9 mouse cellular contexts compared by ENCODE assay signal in genomic region chr19:32715201-32715600, GRCm38 (mm10). TPM values are rescaled to one million over a fixed set of nuclear protein-coding genes. Genes with fewer than 3 reads are reported as not detected.
DNase-seq lines count a peak whose midpoint lies in the region; ATAC-seq and TF ChIP-seq lines count a peak whose summit lies in the region.
"Had no signal": no experiment of that assay in that cellular context is flagged by ENCODE, and none has a peak within 500 bp of the region (broad histone marks: within the 10 kb centered on the region; RNA-seq: fewer than 3 reads in every experiment).

No protein-coding gene starts in this region.

- 16% methylated on average over 3 of the region's 3 CpGs for WGBS in heart, embryonic 12.5 days
- WGBS in hindbrain, postnatal 0 days: 4% methylated on average over 3 of the region's 3 CpGs
- WGBS in neural tube, embryonic 14.5 days: 11% methylated on average over 3 of the region's 3 CpGs

- TF ChIP-seq CTCF in embryonic fibroblast, embryonic 13.5 days (IDR thresholded peaks at IDR 0.05; ENCODE audit: borderline replicate concordance, insufficient read depth, low read length): peak; percentile 88
- TF ChIP-seq CTCF in hindbrain, postnatal 0 days (IDR thresholded peaks at IDR 0.05; ENCODE audit: low read depth): peak; percentile 90

- intact Hi-C loops in left cerebral cortex, postnatal 4 days (cut with DNase I): loop anchor here (2.0 to 5.0 kb wide), 2 partner anchors 42 to 512 kb away; partner anchors contain the start of gene Pten

- H3K27me3 ChIP-seq in heart, embryonic 12.5 days (replicated peaks): no peaks in the 10 kb centered on the region
- H3K27me3 ChIP-seq in hindbrain, postnatal 0 days (ENCODE audit: insufficient read depth, low read length): no peaks in the 10 kb centered on the region
- no peaks in the 10 kb centered on the region for H3K27me3 ChIP-seq in neural tube, embryonic 14.5 days (ENCODE audit: control insufficient read depth, insufficient read depth, low read length)
- H3K27me3 ChIP-seq: stomach, embryonic 15.5 days had no signal

- no peak overlapping the region for H3K27ac ChIP-seq in heart, embryonic 12.5 days (ENCODE audit: poor library complexity, severe bottlenecking)
- no peak overlapping the region for H3K27ac ChIP-seq in embryonic fibroblast, embryonic 13.5 days (ENCODE audit: insufficient read depth, low read length)
- H3K27ac ChIP-seq in hindbrain, postnatal 0 days: no peak overlapping the region
- H3K27ac ChIP-seq in neural tube, embryonic 14.5 days (ENCODE audit: low read depth, low read length): no peak overlapping the region
- H3K27ac ChIP-seq: stomach, embryonic 15.5 days had no signal

- no peak for TF ChIP-seq POLR2A in embryonic fibroblast, embryonic 13.5 days (IDR thresholded peaks at IDR 0.05; ENCODE audit: low read depth, low read length)

- no peaks in the 10 kb centered on the region for H3K9me3 ChIP-seq in heart, embryonic 12.5 days (replicated peaks)
- no peaks in the 10 kb centered on the region for H3K9me3 ChIP-seq in hindbrain, postnatal 0 days (ENCODE audit: low read length)
- no peaks in the 10 kb centered on the region for H3K9me3 ChIP-seq in neural tube, embryonic 14.5 days (ENCODE audit: control insufficient read depth, low read length)
- H3K9me3 ChIP-seq: stomach, embryonic 15.5 days had no signal

- H3K4me1 ChIP-seq in heart, embryonic 12.5 days (replicated peaks): peaks cover 5% of the 10 kb centered on the region
- no peaks in the 10 kb centered on the region for H3K4me1 ChIP-seq in embryonic fibroblast, embryonic 13.5 days (ENCODE audit: control insufficient read depth, insufficient read depth, low read length)
- H3K4me1 ChIP-seq in hindbrain, postnatal 0 days (ENCODE audit: insufficient read depth, low read length): no peaks in the 10 kb centered on the region
- peaks cover 15% of the 10 kb centered on the region for H3K4me1 ChIP-seq in neural tube, embryonic 14.5 days (ENCODE audit: control insufficient read depth, insufficient read depth, low read length)

- H3K4me2 ChIP-seq in heart, embryonic 12.5 days: no peak overlapping the region
- no peak overlapping the region for H3K4me2 ChIP-seq in hindbrain, postnatal 0 days (ENCODE audit: low read depth, low read length)
- no peak overlapping the region for H3K4me2 ChIP-seq in neural tube, embryonic 14.5 days (ENCODE audit: low read depth, low read length)
- H3K4me2 ChIP-seq: stomach, embryonic 15.5 days had no signal

- ATAC-seq in heart, embryonic 12.5 days (ENCODE audit: insufficient number of reproducible peaks, low FRiP score): no peak
- ATAC-seq in hindbrain, postnatal 0 days: no peak
- ATAC-seq in neural tube, embryonic 14.5 days (ENCODE audit: low read depth): peak; percentile 26; the same call in 1 of the 2 replicates

- no peaks in the 10 kb centered on the region for H3K36me3 ChIP-seq in heart, embryonic 12.5 days
- H3K36me3 ChIP-seq in hindbrain, postnatal 0 days (ENCODE audit: insufficient read depth, low read length): no peaks in the 10 kb centered on the region
- H3K36me3 ChIP-seq in neural tube, embryonic 14.5 days (ENCODE audit: control insufficient read depth, insufficient read depth, low read length): no peaks in the 10 kb centered on the region
- H3K36me3 ChIP-seq: stomach, embryonic 15.5 days had no signal

- no peak overlapping the region for H3K9ac ChIP-seq in heart, embryonic 12.5 days
- H3K9ac ChIP-seq in hindbrain, postnatal 0 days (replicated peaks; ENCODE audit: low read length): no peak overlapping the region
- H3K9ac ChIP-seq in neural tube, embryonic 14.5 days (replicated peaks; ENCODE audit: low read depth, low read length): no peak overlapping the region
- H3K9ac ChIP-seq: stomach, embryonic 15.5 days had no signal

- H3K4me3 ChIP-seq in heart, embryonic 12.5 days: no peak overlapping the region
- H3K4me3 ChIP-seq in embryonic fibroblast, embryonic 13.5 days (ENCODE audit: insufficient read depth, low read length): no peak overlapping the region
- no peak overlapping the region for H3K4me3 ChIP-seq in hindbrain, postnatal 0 days (ENCODE audit: low read length)
- H3K4me3 ChIP-seq in neural tube, embryonic 14.5 days (ENCODE audit: low read depth, low read length): no peak overlapping the region
- H3K4me3 ChIP-seq: stomach, embryonic 15.5 days had no signal

- peak; percentile 97 for DNase-seq in heart, adult 11 months
- peak; percentile 17 to 48 for DNase-seq in adrenal gland, postnatal 4 days (ENCODE audit: low spot score in 2 of 2)
- peak; percentile 86 for DNase-seq in hindbrain, postnatal 0 days (ENCODE audit: low spot score)
- DNase-seq in left cerebral cortex, postnatal 4 days: peak; percentile 78
- peak; percentile 80 for DNase-seq in testis, postnatal 10 days (ENCODE audit: low spot score)

RNA-seq across cellular contexts. Expression of gene Atad1, which starts 24.4 kb away (rescaled TPM):
- polyA plus RNA-seq in heart, embryonic 12.5 days (2016; fragmentation: Nextera tagmentation; extraction: Ambion mirVana): 63.1 and 65.3 TPM in 2 replicates
- total RNA-seq in adrenal gland, postnatal 4 days (2021): 10 to 100 TPM; 70.7 to 72.4 TPM
- 87.2 and 97.8 TPM in 2 replicates for polyA plus RNA-seq in embryonic fibroblast, embryonic 13.5 days (2011; ENCODE audit: insufficient read length, low read depth, missing spikeins)
- total RNA-seq in hindbrain, postnatal 0 days (2014; rRNA removed): 113 and 117 TPM in 2 replicates
- polyA plus RNA-seq in hindbrain, postnatal 0 days (2015; fragmentation: Nextera tagmentation; extraction: Ambion mirVana): 116 and 118 TPM in 2 replicates
- total RNA-seq in left cerebral cortex, postnatal 4 days (2021): 100 to 1,000 TPM; 101 to 104 TPM
- 132 and 140 TPM in 2 replicates for polyA plus RNA-seq in neural tube, embryonic 14.5 days (2014; fragmentation: Nextera tagmentation; extraction: Ambion mirVana)

RNA-seq across cellular contexts. Expression of gene Pten, which starts 42.1 kb away (rescaled TPM):
- polyA plus RNA-seq in heart, embryonic 12.5 days (2016; fragmentation: Nextera tagmentation; extraction: Ambion mirVana): 6.1 and 7.7 TPM in 2 replicates
- total RNA-seq in adrenal gland, postnatal 4 days (2021): 10 to 100 TPM; 65.8 to 67.6 TPM
- polyA plus RNA-seq in embryonic fibroblast, embryonic 13.5 days (2011; ENCODE audit: insufficient read length, low read depth, missing spikeins): 104 and 134 TPM in 2 replicates
- 95.9 and 111 TPM in 2 replicates for total RNA-seq in hindbrain, postnatal 0 days (2014; rRNA removed)
- 13.3 and 14.7 TPM in 2 replicates for polyA plus RNA-seq in hindbrain, postnatal 0 days (2015; fragmentation: Nextera tagmentation; extraction: Ambion mirVana)
- total RNA-seq in left cerebral cortex, postnatal 4 days (2021): 100 to 1,000 TPM; 144 to 149 TPM
- 19.9 and 28.3 TPM in 2 replicates for polyA plus RNA-seq in neural tube, embryonic 14.5 days (2014; fragmentation: Nextera tagmentation; extraction: Ambion mirVana)

Comparison
In these comparisons a context has a peak if more than half of its experiments do, and no peak if none do; other contexts are left out.
1. DNase-seq: peak in every context shown above with its lines; median percentile 97 in heart, adult 11 months; 86 in hindbrain, postnatal 0 days; 80 in testis, postnatal 10 days; 78 in left cerebral cortex, postnatal 4 days; 32 in adrenal gland, postnatal 4 days.